Mouse (Mus musculus) embryonic facial prominence, embryonic 13.5 days (tissue): Measurements from ENCODE around the gene Ntf5. TPM values are rescaled to one million over a fixed set of nuclear protein-coding genes. Genes with fewer than 3 reads are reported as not detected.

Experiments
- ATAC-seq: fragments of 200-750 bp; cut with Nextera tagmentation; 2 replicates; pipeline ENCODE4 v1.8.0; 2017; ENCODE audit warnings: low read depth; ENCODE audit not compliant: insufficient number of reproducible peaks, insufficient read depth, low FRiP score, low TSS enrichment
- H3K27ac ChIP-seq: fragments of 300-500 bp; sonication (generic); 2 replicates; pipeline ENCODE4 v1.5.1; 2015; ENCODE audit warnings: moderate library complexity, mild to moderate bottlenecking, inconsistent platforms
- H3K27me3 ChIP-seq: fragments of 300-500 bp; sonication (generic); 2 replicates; pipeline ENCODE4 v1.6.1; 2015; ENCODE audit warnings: mild to moderate bottlenecking, inconsistent platforms
- H3K36me3 ChIP-seq: fragments of 300-500 bp; sonication (generic); 2 replicates; pipeline ENCODE4 v1.6.1; 2015; ENCODE audit warnings: mild to moderate bottlenecking, inconsistent platforms
- H3K4me1 ChIP-seq: fragments of 300-500 bp; sonication (generic); 2 replicates; pipeline ENCODE4 v1.6.1; 2015; ENCODE audit warnings: inconsistent platforms
- H3K4me2 ChIP-seq: fragments of 300-500 bp; sonication (generic); 2 replicates; pipeline ENCODE4 v1.6.1; 2015; ENCODE audit warnings: moderate library complexity, mild to moderate bottlenecking, inconsistent platforms
- H3K4me3 ChIP-seq: fragments of 300-500 bp; sonication (generic); 2 replicates; pipeline ENCODE4 v1.5.1; 2015; ENCODE audit warnings: mild to moderate bottlenecking, inconsistent platforms
- H3K9ac ChIP-seq: fragments of 300-500 bp; sonication (generic); 2 replicates; pipeline ENCODE4 v1.6.1; 2015; ENCODE audit warnings: mild to moderate bottlenecking, inconsistent platforms
- H3K9me3 ChIP-seq: fragments of 300-500 bp; sonication (generic); 2 replicates; pipeline ENCODE4 v1.6.1; 2016; ENCODE audit warnings: inconsistent platforms
- WGBS: fragments of 180-500 bp; shearing (Covaris S2); methylation state at CpG from one replicate; pipeline ENCODE4 v1.1.7; 2015; ENCODE audit warnings: mixed read lengths; 5-methylcytosine and 5-hydroxymethylcytosine counted together
- polyA plus RNA-seq: library from polyadenylated mRNA; unstranded; fragments of >200 nt; fragmentation: Nextera tagmentation; extraction: Ambion mirVana; gene quantifications from 2 replicates; pipeline ENCODE4 v1.2.1, GENCODE M21; 2015

The Ntf5 gene
- polyA plus RNA-seq, 1 experiment from 2014 or later = 6.1 TPM

DNA sequence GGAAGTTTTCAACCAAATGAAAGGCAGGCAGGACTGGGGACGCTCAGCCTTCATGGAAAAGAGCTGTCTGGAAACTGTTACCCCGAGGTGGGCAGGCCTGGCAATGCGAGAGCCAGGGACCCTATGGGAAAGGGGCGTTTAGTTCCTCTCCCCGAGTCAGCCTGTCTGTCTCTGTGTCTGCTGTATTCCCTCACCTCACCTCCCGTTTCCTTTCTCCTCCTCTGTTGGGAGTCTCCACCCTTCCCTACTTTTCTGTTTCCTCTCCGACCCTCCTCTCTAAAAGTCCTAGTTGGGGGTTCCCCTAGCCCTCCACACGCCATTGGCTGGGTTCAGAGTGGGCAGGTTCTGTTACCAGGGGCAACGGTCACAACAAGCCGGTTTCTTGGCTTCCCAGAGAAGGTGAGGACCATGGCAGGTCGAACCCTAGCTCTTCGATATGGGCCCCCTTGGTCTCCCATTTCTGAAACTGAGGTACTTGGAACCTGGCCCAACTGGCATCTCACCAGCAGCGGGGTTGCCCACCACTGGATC lies 4.5 kb downstream of the Ntf5 start:
- Histone ChIP-seq H3K36me3 (peaks cover 26% of the 10 kb centered on the region), H3K9me3 (no peaks in the 10 kb centered on the region), H3K4me1 (peaks cover 48% of the 10 kb centered on the region), H3K27ac (0 out of 2 replicates have a peak overlapping the region, but pooled peaks have one; percentile 39), H3K27me3 (peaks cover 75% of the 10 kb centered on the region), H3K4me2 (peak overlapping the region; percentile 36), H3K4me3 (peak overlapping the region; percentile 6; the same call in 1 of the 2 replicates), H3K9ac (no peak overlapping the region)
- ATAC-seq = no peak
- 10% methylated on average over 13 of the region's 13 CpGs for WGBS

DNA sequence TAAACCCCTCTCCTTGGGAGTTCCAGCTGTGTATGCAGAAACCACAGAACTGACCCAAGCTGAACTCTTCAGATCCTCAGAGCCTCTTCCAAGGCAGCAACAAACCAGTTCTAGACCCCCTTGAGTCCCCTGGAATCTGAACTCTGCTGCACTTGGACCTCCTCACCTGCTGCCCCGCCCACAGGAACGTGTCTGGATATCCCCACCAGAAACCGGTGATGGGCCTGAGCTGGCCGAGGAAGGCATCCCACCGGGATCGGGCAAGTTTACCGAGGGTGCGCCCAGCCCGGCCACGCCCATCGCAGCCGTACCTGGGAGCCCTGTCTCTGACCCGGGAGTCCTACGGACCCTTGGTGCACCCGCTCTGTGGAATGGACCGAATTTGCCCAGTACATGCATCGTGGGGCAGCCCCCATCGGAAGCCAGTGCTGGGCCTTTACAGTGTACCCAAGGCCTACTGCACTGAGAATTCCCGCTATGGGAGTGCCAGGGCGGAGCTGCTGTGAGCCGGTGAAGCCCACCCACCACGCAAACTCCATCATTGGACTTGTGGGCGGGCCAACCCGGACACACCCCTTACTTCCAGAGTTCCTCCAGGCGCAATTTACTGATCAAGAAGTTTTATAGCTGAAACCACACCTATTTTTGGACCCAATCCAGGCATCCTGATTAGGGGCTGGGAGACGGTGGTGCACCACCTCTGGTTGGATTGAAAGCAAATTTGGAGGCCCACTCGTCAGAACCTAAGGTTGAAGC lies 6.5 kb downstream of the Ntf5 start:
- H3K36me3 ChIP-seq = peaks cover 46% of the 10 kb centered on the region
- H3K27ac ChIP-seq = no peak overlapping the region
- no peak for ATAC-seq
- H3K4me3 ChIP-seq = peak overlapping the region; percentile 11; the same call in 1 of the 2 replicates
- peak overlapping the region; percentile 56; the same call in 1 of the 2 replicates for H3K9ac ChIP-seq
- no peaks in the 10 kb centered on the region for H3K9me3 ChIP-seq
- 12% methylated on average over 27 of the region's 27 CpGs for WGBS
- H3K4me1 ChIP-seq = peaks cover 33% of the 10 kb centered on the region
- H3K4me2 ChIP-seq = peak overlapping the region; percentile 47
- peaks cover 55% of the 10 kb centered on the region for H3K27me3 ChIP-seq

DNA sequence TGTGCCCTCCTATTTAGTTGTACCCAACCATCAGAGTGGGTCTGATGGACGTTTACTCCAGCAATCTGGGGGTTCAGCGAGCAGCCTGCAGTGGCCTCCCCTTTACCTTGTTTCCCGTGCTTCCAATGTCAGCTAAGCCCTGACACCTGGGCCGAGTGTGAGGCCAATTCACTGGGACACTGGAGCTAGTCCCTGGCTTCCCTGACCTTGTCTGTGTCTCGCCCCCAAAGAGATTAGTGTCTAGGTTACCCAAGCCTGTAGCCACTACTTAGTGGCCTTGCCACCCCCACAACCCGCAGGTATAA lies 7.1 kb downstream of the Ntf5 start, which contains the start of gene Lhb:
TSS of gene Lhb (plus strand) at position 206 of the 305 bp plus-strand sequence.
- peak within 1 kb of the TSS; percentile 56; the same call in 1 of the 2 replicates for H3K9ac ChIP-seq
- peaks cover 51% of the 10 kb centered on the region for H3K36me3 ChIP-seq

DNA sequence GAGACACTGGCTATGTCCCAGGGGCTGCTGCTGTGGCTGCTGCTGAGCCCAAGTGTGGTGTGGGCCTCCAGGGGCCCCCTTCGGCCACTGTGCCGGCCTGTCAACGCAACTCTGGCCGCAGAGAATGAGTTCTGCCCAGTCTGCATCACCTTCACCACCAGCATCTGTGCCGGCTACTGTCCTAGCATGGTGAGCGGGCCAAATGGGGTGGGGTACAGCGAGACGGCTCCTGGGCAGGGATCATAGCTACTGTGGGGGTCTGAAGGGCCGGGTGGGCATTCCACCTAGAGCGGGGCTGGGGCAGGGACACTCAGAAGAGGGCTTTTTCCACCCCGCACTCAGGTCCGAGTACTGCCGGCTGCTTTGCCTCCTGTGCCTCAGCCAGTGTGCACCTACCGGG lies 7.7 kb downstream of the Ntf5 start:
- H3K4me3 ChIP-seq = no peak overlapping the region
- H3K27ac ChIP-seq = no peak overlapping the region
- WGBS = 90% methylated on average over 14 of the region's 14 CpGs
- no peak for ATAC-seq
- peaks cover 27% of the 10 kb centered on the region for H3K4me1 ChIP-seq
- H3K36me3 ChIP-seq = peaks cover 57% of the 10 kb centered on the region
- peaks cover 43% of the 10 kb centered on the region for H3K27me3 ChIP-seq
- no peak overlapping the region for H3K4me2 ChIP-seq
- H3K9ac ChIP-seq = no peak overlapping the region
- H3K9me3 ChIP-seq = no peaks in the 10 kb centered on the region

More for the DNA sequence above, 7.1 kb downstream of the Ntf5 start, which contains the start of gene Lhb:
- H3K4me1 ChIP-seq = peaks cover 28% of the 10 kb centered on the region
- no peak within 1 kb of the TSS for H3K27ac ChIP-seq
- peak within 1 kb of the TSS; percentile 11; the same call in 1 of the 2 replicates for H3K4me3 ChIP-seq
- no peaks in the 10 kb centered on the region for H3K9me3 ChIP-seq
- WGBS = 54% methylated on average over 6 of the region's 6 CpGs
- H3K27me3 ChIP-seq = peaks cover 50% of the 10 kb centered on the region
- ATAC-seq = no peak
- H3K4me2 ChIP-seq = peak within 1 kb of the TSS; percentile 47

DNA sequence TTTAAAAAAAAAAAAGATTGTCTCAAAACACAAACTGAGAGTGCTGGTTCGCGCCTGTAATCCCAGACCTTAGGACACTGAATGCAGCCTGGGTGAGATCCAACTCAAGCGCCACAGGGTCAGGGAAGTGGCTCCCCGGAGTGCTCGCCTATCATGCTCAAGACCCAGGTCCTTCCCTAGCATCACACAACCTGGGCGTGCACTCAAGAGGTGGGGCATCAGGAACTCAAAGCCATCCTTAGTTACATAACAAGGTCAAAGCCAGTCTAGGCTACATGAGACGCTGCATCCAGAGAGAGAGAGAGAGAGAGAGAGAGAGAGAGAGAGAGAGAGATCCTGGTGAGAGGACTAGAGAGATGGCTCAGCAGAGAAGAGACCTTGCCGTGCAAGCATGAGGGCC lies 13.1 kb downstream of the Ntf5 start:
- Histone ChIP-seq H3K4me3 (no peak overlapping the region), H3K27ac (no peak overlapping the region), H3K36me3 (peaks cover 96% of the 10 kb centered on the region), H3K27me3 (no peaks in the 10 kb centered on the region), H3K9me3 (no peaks in the 10 kb centered on the region), H3K9ac (no peak overlapping the region), H3K4me2 (no peak overlapping the region), H3K4me1 (no peaks in the 10 kb centered on the region)
- WGBS = 90% methylated on average over 8 of the region's 8 CpGs
- ATAC-seq = no peak

DNA sequence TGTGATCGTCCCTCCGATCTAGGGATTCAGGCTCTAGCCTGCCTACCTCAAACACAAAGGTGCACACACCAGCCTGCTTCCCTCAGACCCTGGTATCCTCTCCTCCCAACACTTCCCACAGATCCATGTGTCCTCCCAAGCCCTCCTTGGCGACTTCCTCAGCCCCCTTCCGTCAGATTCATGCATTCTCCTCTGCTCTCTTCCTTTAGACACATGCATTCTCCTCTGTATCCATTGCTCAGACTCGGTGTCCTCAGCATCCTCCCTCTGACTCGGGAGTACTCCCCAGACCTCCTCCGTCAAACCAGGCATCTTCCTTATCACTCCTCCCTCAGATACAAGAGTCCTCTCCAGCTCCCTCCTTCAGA lies 20.3 kb downstream of the Ntf5 start:
- H3K4me1 ChIP-seq = peaks cover 43% of the 10 kb centered on the region
- WGBS = 1% methylated on average over 7 of the region's 7 CpGs
- peak overlapping the region; percentile 90 for H3K27ac ChIP-seq
- no peaks in the 10 kb centered on the region for H3K9me3 ChIP-seq
- no peak for ATAC-seq
- H3K4me2 ChIP-seq = peak overlapping the region; percentile 98
- H3K27me3 ChIP-seq = no peaks in the 10 kb centered on the region
- H3K9ac ChIP-seq = peak overlapping the region; percentile 95
- peaks cover 32% of the 10 kb centered on the region for H3K36me3 ChIP-seq
- H3K4me3 ChIP-seq = peak overlapping the region; percentile 91

DNA sequence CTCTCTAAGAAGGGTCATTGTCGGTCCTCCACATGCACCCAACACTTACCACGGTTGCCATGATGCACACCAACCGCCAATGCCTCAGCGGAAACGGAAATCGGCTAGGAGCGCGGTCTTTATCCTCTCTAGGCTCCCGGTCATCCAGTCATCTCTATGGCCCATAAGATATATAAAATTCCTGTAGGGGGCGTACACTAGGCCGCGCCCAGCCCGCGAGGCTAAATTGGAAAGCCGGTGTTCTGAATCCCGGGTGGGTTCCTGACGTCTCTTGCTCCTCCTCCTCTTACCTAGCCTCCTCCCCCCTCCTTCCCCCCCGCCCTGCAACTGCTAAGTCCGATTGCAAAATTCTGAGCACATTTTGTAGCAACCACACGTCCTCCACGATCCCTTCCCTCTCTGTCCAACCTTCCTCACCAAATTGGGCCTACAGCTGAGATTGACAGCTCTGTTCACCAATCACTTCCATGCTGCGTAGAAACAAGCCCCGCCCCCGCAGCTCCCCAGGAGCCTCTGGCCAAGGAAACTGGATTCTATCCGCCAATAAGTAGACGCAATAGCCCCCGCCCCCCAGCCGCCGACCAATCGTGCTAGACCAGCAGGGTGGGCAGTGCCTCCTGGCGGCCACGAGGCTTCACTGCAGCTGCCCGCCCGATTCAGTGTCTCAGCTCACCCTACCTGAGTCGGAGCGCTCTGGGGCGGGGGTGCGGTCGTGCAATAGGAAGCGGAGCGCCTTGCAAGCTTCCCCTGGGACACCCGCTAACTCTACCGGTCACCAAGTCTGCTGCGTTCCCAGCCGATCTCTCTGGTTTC lies 20.9 kb downstream of the Ntf5 start, which contains the start of gene Gys1:
TSS of gene Gys1 (plus strand) at position 642 of the 813 bp plus-strand sequence.
- under 1% methylated on average over 45 of the region's 45 CpGs for WGBS
- peaks cover 28% of the 10 kb centered on the region for H3K36me3 ChIP-seq
- peak within 1 kb of the TSS; percentile 95 for H3K9ac ChIP-seq
- H3K4me2 ChIP-seq = peak within 1 kb of the TSS; percentile 98
- ATAC-seq = peak; percentile 93
- peak within 1 kb of the TSS; percentile 90 for H3K27ac ChIP-seq
- peaks cover 43% of the 10 kb centered on the region for H3K4me1 ChIP-seq
- H3K27me3 ChIP-seq = no peaks in the 10 kb centered on the region
- H3K4me3 ChIP-seq = peak within 1 kb of the TSS; percentile 91
- H3K9me3 ChIP-seq = no peaks in the 10 kb centered on the region

DNA sequence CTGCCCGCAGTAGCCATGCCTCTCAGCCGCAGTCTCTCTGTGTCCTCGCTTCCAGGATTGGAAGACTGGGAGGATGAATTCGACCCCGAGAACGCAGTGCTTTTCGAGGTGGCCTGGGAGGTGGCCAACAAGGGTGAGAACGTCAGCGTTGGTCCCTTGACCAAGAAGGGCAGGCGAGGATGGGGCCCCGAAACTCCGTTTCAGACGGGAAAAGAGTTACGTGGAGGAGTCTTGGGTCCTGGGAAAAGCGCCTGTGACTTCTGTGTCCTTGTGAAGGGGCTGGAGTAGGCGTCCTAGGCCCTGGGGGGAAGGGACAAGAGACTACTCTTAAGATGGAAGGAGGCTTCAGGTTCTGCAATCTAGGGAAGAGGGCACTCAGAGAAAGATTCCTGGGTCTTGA lies 21.5 kb downstream of the Ntf5 start:
- ATAC-seq = no peak
- WGBS = 2% methylated on average over 16 of the region's 16 CpGs
- H3K9ac ChIP-seq = peak overlapping the region; percentile 87
- H3K27me3 ChIP-seq = no peaks in the 10 kb centered on the region
- peaks cover 43% of the 10 kb centered on the region for H3K4me1 ChIP-seq
- H3K9me3 ChIP-seq = no peaks in the 10 kb centered on the region
- peak overlapping the region; percentile 81 for H3K27ac ChIP-seq
- H3K4me2 ChIP-seq = peak overlapping the region; percentile 98
- peak overlapping the region; percentile 91 for H3K4me3 ChIP-seq
- H3K36me3 ChIP-seq = peaks cover 28% of the 10 kb centered on the region

DNA sequence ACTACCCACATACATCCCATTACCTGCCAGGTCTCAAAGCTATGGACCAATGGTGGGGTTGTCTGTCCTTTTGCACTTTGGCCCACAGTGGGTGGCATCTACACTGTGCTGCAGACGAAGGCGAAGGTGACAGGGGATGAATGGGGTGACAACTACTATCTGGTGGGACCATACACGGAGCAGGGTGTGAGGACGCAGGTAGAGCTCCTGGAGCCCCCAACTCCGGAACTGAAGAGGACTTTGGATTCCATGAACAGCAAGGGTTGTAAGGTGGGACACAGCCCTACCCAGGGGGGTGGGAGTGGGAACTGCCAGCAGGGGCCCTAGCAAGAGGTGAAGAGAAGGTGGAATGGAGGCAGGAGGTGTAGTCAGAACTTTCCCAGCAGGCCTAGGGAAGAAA lies 22.9 kb downstream of the Ntf5 start:
- Histone ChIP-seq H3K27me3 (no peaks in the 10 kb centered on the region), H3K9ac (no peak overlapping the region), H3K27ac (no peak overlapping the region), H3K4me1 (peaks cover 43% of the 10 kb centered on the region), H3K36me3 (peaks cover 26% of the 10 kb centered on the region), H3K9me3 (no peaks in the 10 kb centered on the region), H3K4me3 (no peak overlapping the region), H3K4me2 (peak overlapping the region; percentile 45)
- no peak for ATAC-seq
- 92% methylated on average over 5 of the region's 5 CpGs for WGBS

DNA sequence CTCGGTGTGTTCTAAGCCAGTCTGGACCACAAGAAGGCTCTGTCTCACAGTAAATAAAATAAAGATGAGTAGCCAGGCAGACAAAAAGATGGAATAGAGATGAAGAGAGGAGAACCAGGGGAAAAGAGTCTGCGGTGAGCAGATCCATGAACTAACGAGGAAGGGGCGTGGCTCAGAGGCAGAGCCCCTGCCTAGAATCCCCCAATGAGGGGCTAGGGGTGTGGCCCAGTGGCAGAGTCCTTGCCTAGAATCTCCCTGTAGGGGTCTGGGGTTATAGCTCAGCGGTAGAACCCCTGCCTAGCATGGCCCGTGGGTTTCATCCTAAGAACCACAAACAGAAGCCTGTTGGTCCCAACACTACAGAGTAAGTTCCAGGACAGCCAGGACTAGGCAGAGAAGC lies 23.6 kb downstream of the Ntf5 start:
- Histone ChIP-seq H3K27me3 (no peaks in the 10 kb centered on the region), H3K36me3 (peaks cover 25% of the 10 kb centered on the region), H3K9ac (no peak overlapping the region), H3K9me3 (no peaks in the 10 kb centered on the region), H3K4me3 (no peak overlapping the region), H3K27ac (peak overlapping the region; percentile 5; the same call in 1 of the 2 replicates), H3K4me2 (peak overlapping the region; percentile 45), H3K4me1 (peaks cover 43% of the 10 kb centered on the region)
- ATAC-seq = no peak
- WGBS = 25% methylated on average over 6 of the region's 6 CpGs

DNA sequence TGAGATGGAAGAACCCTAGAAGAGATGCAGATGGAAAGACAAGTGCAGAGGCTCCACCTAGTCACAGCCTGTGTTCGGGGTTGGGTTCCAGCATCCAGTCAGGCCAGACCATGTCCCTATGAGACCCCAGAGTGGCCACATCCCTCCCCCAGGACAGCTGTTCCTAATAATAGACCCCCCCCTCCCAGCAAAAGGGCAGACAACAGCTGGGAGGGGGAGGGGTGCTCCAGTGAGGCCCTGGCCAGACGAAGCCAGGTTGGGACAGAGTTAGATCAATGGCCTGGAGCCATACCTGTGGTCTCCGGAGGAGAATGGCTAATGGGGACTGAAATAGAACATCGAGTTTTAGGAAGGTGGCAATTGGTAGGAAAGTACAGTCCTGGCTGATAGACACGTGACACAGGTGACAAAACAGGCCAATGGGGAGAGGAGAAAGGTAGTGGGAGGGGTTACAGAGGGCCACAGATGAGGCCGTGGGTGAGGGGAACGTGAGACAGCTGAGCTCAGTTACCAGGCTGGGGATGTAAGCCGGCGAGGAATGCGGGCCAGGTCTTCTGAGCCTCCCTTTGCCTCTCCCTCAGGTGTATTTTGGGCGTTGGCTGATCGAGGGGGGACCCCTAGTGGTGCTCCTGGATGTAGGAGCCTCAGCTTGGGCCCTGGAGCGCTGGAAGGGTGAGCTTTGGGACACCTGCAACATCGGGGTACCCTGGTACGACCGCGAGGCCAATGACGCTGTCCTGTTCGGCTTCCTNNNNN lies 24.2 kb downstream of the Ntf5 start, which contains the start of gene Ruvbl2:
TSS of gene Ruvbl2 (minus strand) at position 576 of the 756 bp plus-strand sequence.
- Histone ChIP-seq H3K4me3 (peak within 1 kb of the TSS; percentile 12), H3K9me3 (no peaks in the 10 kb centered on the region), H3K36me3 (peaks cover 30% of the 10 kb centered on the region), H3K9ac (peak within 1 kb of the TSS; percentile 46; the same call in 1 of the 2 replicates), H3K27ac (peak within 1 kb of the TSS; percentile 5; the same call in 1 of the 2 replicates), H3K27me3 (no peaks in the 10 kb centered on the region), H3K4me1 (peaks cover 42% of the 10 kb centered on the region), H3K4me2 (peak within 1 kb of the TSS; percentile 45)
- 15% methylated on average over 19 of the region's 19 CpGs for WGBS
- peak; percentile 23; the same call in 1 of the 2 replicates for ATAC-seq
